Mouse (Mus musculus) thymus, postnatal 25 days (tissue): ENCODE data around the gene Brca2.

ENCODE experiments used
- DNase-seq: peaks from one replicate; pipeline ENCODE4 v3.0.0; 2022

The Brca2 gene

DNA sequence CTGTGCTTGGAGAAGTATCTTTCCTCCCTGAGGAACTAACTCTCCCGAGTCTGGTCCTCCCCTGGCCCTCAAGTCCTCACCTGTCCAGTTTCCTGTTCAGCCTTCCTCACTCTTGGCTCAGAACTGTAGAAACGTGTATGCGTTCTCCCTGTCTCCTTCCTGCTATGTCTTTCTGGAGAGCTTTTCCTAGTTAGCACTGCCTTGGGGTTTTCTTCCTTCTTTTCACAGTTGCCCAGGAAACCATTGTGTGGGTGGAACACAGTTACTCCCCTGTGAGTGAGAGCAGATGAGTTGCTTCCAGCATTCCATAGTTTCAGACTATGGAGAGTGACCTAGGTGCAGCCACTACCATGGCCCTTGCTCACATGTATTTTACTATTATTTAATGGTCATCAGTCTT, 43.8 kb downstream of the Brca2 start:
- no peak for DNase-seq

DNA sequence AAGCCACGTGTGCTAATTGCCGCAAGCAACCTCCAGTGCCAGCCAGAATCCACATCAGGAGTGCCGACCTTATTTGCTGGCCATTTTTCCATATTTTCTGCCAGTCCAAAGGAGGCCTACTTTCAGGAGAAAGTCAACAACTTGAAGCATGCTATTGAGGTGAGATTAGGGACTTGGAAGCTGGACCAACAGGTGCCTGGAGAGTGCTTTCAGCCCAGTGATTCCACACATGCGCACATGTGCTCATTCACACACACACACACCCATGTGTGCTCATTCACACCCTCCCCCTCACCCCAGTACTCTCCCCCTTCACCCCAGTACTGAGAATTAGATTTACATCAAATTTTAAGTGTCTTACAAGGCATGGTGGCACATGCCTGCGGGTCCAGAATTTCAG, 44.5 kb downstream of the Brca2 start:
- DNase-seq: no peak

DNA sequence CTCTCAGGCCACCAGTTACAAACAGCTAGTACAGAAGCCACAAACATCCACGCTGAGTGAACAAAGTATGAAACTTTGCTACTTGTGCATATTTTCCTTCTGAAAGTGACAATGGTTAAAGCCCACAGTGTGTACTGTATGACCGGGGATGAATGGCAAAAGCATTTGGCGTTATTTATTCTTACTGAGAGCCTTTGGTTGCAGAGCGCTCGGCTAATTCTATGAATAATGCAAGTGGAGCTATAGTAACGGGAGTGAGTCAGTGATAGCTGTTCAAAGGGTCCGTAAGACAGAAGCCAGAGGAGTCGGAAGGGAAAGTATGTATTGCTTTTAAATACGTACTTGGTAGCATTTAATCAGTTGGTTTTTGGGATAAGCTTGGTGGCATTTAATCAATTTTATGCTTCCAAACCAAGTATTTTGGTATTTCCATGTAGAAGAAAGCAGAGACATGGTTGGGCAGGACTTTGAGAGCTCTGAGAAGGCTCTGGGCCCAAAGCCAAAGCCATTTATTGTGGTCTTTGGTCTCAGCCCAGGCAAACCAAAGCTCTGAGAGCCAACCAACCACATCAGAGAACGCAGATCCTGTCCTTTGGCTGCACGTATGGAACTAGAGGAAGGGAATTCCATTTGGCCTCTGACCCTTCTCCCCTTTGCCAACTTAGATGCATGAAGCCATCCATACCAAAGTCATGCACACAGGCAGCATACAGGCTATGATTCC, 48.2 kb downstream of the Brca2 start:
- no peak for DNase-seq

DNA sequence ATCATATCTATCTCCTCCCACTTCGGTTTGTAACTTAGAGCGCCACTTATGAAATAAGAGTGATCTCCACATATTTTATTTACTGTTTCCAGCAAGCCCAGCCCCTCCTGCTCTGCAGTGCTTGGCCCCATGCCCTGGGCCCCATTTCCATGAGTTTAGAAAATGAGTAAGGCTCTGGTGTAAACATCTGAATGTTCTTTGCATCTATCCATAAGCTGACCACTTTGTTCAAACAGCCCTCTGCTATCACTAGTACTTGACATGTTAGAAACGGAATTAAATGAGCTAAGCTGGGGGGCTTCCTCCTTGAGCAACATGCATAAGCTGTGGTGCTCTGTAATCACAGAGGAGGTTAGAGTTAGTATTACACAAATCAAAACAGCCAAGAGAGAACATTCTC, 52.0 kb downstream of the Brca2 start:
- DNase-seq: no peak

DNA sequence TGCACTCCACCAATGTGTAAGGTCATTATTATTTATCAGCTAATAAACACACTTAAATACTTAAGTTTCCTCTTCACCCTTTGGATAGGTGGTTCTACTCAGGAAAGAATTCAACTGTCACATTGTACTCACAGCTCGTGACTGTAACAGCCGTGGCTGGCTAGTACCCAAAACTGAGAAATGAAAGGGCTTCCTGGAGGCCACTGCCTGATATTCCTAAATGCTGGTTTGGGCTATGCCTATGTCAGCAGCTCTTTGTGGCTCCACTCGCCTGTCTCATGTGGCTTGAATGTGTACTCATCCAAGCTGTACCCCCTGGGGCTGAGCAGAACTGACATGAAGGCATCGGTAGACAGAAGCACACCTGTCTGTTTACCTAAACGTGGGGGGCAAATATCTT, 52.5 kb downstream of the Brca2 start:
- no peak for DNase-seq

DNA sequence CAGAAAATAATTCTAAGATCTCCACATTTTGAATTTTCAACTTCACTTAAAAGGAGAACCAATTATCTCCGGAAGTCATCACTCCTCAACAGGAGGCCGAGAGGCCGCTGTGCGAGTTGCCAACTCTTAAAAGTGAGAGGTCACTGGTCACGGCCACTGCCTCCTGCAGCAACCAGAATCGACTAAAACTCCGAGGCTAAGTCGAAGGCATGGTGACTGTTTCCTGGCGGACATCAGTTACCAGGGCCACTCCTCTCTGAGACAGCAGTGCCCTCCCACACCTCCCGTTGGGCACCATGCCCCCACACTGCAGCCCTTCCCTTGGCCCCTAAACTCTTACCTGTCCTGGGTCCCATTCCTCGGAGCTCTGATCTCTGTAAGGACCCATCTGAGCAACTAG, 54.4 kb downstream of the Brca2 start:
- no peak for DNase-seq

DNA sequence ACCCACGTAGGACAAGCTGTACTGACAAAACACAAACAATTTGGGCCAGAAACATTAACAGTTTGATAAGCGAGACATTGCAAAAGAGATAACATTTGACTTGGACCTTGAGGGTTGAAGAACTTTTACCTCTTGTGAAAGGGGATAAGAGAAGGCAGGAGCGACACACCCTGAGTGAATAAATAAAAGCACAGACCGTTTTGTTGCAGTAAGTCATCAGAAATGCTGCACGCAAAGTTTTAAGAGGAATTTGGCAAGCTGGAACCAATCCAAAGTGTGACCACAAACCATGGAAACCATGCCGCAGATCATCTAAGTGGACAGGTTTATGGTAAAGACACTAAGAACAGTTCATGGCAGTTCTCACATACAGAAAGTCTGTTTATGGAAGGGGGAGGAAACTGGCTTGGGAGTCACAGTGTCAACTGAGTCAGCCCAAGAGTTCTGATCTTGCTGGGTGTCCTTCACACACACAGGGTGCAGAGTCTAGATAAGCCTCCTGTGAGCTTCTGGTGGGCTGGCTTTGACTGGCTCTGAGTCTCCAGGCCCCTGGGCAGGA, 56.3 kb downstream of the Brca2 start:
- no peak for DNase-seq

DNA sequence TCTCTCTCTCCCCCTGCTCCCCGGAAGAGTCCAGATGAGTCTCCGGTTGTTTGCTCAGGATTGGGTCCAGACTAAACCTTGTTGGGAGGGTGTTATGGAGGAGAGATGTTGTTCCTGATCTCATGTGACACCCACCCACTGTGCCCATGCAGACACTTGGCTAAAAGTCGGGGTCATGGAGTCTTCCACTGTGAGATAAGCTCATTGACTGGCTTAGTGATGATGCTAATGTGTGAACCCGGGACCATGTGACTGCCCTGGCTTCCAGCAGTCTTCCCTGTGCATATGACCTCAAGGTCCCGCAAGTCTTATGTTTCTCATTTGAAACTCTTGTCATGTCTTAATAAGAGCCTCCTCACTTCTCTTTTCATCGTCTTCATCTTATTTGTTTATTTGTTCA, 58.8 kb downstream of the Brca2 start:
- no peak for DNase-seq

DNA sequence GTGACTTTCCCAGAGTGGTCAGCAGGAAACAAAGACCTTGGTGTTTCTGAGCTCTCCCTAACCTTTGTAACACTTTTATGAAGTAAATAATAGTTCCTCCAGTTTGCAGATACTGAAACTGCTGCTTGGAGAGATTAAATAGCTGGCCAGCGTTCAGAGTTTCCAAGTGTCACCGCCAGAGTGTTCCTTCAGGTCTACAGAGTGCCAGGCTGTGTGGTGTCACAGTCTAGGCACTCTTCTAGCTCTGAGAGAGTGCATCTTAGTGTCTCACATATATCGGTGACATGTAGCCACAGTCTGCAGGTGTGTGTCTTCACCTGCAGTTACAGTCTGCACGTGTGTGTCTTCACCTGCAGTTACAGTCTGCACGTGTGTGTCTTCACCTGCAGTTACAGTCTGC, 60.8 kb downstream of the Brca2 start:
- no peak for DNase-seq

DNA sequence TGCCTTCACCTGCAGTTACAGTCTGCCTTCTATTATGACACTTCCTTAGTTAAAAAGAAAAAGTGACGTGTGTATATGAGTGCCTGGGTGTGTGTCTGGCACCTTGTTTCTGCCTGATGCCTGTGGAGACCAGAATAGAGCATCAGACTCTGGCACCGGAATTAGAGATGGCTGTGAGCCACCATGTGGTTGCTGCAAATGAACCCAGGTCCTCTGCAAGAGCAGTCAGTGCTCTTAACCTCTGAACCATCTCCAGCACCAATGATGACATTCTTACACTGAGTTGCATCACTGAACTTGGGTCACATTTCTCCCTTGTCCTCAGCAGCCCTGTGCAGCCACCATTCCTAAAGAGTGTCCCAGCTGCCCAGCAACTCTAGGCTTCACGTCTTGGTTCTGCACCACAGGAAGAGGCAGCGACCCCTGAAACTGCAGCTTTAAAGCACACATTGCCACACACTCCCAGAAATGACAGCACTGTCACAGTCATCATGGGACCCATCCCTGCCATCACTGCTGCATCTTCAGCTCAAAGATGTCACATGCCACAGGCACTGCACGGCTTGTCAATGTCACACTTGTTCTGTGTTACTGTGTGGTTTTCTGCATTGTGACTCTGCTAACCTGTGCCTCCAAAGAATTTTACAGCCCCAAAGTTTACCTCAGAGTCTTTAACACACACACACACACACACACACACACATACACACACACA, 61.3 kb downstream of the Brca2 start:
- peak; percentile 13 for DNase-seq

DNA sequence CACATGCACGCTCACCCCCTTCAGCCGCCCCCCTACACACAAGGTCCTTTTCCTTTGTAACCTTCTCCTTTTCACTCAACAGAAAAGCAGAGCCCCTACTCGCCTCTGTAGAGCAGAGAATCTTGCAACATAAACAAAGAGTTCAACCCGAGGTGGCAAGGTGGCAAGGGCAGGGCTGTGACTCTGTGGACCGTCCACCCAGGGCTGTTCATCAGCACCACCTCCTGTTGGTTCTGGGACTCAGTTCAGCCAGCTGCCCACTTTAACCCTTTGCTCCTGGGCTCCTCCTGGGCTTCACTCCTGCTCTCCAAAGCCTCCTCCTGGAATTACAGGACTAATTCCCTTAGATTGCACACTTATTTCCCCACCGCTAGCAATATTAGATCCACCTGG, 61.9 kb downstream of the Brca2 start:
- no peak for DNase-seq

DNA sequence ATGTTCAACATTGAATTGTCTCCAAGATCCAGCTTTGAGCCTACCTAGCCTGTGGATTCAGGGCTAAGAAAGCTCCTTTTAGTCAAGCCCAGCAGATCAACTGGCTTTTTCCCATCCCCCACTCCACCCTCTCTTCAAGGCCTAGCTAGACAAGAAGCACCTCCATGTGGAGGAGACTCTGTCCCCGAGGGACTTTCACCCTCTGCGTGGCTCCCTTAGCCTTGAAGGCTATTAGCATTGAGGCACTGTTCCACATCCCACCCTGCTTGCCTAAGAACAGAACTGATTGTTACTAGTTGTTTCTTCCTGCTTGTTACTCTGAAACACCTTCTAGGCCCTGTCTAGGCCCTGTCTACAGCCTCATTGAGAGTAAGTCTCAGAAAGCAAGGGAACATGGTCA, 67.5 kb downstream of the Brca2 start:
- DNase-seq: no peak

DNA sequence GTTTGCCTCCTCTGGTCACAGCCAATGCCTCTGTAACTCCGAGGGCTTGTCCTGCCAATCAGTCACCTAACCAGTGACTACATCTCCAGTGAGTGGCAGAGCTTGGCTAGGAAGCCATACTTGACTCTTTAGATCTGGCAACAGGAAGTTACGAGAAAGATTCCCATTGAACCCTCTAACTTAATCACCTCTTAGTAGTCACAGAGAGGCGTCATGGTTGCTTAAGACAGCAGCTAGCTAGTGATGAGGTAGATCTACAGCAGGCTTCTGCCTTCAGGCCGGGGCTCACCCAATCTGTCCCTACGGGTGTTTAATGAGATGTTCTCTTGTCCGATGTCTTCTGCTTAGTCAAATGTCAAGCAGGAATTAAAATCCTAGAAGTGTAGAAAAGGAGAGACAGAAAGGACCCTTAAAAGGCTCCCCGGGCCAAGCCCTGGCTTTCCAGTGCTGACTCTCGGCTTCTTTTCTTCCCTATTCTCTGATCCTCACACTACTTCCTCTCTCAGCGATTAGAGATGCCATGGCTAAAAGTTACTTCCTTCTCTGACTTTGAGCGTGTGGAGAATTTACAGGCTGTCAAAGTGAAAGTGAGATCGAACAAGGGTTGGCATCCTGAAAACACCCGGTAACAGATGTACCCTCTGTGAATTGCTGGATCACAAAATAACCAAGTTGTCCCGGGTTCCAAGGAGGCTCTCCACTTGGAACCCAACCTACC, 69.9 kb downstream of the Brca2 start:
- peak; percentile 13 for DNase-seq

DNA sequence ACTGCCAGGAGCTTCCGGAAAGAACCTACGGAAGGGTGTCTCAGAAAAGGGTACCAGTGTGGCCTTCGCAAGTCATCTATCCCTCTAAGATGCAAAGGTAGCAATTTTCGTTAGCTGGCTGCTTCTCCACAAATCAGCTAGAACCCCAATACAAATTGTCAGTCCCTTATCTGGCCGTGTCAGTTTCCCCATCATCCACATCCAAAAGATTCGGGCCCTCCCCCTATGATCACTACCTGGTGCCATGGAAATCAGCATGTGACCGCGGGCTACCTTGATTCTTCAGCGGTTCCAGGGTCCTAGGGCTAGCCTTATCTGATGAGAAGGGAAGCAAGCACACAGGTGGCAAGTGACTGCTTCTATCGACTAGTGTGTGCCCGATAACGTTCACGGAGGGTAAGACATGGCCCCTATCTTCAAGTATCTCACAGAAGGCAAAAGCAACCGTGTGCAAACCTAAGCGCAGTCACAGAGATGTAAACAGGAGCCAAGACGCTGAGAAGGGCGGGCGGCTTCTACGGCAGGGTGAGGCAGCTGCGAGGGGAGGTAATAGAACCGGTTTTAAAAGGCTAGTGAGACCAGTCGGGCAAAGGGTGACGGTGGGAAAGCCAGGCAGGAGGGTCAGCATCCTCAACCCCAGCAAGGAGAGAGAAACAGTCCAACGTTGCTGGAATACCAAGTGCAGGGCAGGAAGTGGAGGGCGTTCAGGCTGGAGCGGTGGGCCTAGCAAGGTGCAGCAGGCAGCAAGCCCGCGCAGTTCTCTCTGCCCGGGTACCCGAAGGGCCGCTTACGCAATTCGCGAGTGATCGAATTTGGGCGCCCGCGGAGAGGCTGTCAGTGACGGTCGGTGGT, 70.7 kb downstream of the Brca2 start:
- peak; percentile 67 for DNase-seq

DNA sequence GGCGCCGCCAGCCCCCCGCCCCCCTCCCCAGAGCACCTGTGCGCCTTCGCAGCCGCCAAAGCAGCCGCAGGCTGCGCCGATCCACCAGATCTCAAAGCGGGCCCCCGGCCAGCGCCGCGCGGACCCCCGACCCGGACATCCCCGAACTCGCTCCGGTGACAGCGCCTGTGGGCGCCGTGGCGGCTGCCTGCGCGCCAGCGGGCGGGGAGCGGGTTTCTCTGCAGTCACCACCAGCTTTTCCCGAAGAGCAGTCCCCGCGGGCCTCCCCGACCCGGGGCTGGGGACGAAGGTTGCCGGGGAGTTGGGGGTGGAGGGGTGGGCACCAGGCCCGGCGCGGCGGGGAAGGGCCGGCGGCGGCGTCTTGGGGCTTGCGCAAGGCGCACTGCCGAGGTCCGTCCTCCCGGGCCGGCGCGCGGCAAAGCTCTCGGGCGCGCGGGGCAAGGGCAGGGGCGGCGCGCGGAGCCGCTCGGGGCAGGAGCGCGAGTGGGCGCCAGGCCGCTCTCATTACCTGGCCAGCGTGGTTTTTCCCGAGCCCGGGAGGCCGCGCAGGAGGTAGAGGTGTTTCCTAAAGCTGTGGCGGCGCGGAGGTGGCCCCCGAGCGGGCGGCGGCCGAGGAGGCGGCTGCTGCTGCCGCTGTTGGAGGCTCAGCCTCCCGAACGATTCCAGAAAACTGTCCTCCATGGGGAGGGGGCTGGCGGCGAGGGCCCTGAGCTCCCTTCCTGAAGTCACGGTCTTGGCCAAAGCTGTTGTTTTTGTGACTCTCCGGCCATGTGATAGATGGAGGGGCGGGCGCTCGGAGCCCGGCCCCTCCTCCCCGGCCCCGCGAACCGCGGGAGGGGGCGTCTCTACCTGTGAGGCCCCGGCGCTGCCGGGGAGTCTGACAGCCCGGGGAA, 71.6 kb downstream of the Brca2 start:
- peak; percentile 74 for DNase-seq

DNA sequence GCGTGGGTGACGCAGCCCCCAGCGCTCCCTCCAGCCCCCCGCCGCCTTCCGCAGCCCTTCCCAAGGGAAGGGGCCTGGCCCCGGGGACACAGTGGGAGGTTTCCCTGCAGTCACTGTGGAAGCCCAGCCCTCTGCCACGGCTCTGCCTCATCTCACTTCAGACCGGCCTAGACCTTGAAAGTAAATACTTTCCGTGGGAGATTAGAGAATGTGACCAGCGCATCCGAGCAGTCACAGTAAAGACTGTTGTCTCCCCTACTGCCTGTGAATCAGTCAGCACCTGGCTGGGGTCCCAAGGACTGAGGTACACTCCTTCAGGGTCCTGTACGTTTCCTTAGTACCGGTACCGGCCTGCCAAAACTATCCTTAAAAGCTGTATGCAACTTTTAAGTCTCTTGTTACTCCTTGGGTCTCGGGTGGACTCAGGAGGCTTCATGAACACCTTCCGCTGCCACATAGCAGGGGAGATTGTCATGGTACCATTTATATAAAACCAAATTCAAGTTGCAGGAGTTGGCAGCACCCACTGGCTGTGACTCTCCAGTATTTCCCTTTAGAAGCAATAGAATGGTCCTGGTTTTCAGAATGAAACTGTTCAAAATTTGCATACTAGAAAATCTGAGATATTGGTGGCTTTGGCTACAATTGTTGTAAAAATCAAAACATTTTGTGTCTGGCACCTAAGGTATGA, 72.4 kb downstream of the Brca2 start:
- no peak for DNase-seq

DNA sequence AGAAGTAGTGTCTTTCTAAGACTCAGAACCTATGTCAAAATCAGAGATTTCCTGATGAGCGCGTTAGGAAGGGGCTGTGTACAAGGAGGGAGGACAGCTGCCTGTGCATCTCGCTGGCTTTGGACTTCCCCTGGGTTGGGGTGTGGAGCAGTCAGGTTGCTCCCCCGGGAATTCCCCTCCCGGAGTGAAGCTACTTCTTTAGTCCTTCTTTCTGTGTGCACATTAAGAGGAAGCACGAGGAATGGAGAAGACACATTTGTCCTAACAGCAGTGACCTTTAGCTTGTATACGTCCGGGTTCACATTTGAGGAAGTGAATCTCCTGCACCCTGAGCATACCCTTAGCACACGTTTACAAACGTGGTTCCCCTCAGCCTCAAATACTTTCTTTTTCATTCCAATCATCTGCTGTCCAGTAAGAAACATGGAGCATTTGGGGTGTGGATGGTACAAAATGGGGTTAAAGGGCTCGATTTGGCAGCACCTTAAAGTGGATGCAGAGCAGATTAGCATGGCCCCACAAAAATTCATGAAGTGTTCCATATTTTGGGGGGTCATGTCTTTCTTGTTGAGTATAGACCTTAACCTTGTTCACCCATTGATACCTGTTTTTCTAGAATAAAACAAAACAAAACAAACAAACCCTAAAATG, 73.1 kb downstream of the Brca2 start:
- peak; percentile 9 for DNase-seq

DNA sequence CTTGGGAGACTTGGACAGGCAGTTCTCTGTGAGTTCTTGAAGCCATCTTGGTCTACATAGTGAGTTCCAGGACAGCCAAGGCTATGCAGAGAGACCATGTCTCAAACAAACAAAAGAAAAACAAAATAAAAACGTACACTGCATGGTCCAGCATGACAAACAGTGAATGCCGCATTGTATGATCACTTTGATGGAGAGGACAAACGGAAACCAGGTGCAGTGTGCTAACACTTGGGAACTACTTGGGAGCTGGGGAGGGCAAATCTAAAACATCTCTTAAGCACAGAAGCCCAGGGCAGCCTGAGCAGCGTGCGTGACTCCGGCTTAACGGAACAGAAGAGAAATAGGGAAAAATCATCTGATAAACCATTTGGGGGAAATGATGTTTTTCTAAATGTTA, 74.7 kb downstream of the Brca2 start, which contains the start of gene N4bp2l1:
Gene N4bp2l1 (minus strand): TSS at position 101 of the 400 bp plus-strand sequence.
- DNase-seq: no peak

DNA sequence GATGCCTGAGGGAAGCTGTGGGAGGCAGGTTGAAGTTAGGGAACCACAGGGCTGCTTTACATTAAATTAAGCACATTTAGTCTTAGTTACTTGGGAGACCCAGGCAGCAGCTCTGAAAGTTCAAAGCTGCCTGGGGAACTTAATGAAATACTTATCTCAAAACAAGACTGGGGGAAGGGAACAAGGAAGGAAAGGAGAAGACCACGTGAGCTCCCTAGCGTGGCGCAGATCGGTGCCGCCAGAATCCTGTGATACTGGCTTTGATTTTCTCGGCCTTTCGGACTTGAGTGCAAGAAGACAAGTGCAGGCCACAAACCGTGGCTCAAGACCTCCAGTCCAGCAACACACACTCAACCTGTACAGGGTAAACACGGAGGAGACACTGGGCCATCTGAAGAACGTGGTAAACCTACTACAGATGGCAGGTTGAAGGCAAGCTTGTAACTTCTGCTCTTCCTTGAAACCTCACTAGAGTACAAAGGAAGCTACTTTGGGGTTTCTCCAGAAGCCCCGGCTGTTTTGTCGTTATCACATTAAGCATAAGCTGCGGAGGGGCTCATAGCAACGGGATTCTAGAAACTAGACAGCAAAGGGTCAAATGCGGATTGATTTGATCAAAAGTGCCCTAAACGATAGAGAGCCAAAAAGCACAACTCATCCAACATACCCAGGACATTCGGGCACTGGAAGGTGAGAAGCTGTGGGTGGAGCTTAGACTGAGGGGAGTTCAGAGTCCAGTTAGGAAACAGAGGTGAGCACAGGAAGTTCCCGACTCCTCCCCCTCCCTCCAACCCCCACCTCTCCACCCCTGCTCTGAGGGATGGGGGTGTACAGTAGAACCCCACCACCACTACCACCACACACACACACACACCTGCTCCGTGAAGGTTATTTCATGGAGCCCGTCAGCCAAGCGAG, 76.0 kb downstream of the Brca2 start:
- DNase-seq: peak; percentile 34
